Mouse (Mus musculus) left cerebral cortex, adult 18-20 months (tissue): ENCODE data around the gene Akip1. TPM values are rescaled to one million over a fixed set of nuclear protein-coding genes. Genes with fewer than 3 reads are reported as not detected.
A peak's percentile ranks its signal among the peaks of the same experiment; 100 is the strongest.

ENCODE experiments used
- DNase-seq, 2 experiments: peaks; one replicate each; pipeline ENCODE4 v3.0.0; 2021 to 2022; ENCODE audit warnings: low spot score in 2 of 2, mixed read lengths in 1 of 2
- total RNA-seq, 2 experiments: library from RNA; stranded (reverse); gene quantifications; 2 replicates each; pipeline ENCODE4 v1.2.3; 2021

Akip1 gene
- total RNA-seq, 2 experiments from 2014 or later = 3.6 to 6.0 TPM

DNA sequence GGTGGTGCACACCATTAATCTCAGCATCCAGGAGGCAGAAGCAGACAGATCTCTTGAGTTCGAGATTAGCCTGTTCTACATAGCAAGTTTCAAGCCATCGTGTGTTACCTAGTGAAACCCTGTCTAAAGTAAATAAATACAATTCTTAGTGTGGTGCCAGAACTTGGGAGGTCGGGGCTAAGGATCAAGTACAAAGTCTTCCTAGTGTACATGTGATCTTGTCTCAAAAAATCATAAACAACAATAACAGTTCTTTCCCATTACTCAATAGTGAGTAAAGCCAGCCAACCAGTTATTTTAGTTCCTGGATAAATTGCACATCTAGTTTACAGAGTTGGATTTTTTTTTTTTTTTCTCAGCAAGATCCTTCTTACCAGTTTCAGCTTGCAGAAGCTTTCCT lies 971 bp downstream of the Akip1 start:
- no peak for DNase-seq

DNA sequence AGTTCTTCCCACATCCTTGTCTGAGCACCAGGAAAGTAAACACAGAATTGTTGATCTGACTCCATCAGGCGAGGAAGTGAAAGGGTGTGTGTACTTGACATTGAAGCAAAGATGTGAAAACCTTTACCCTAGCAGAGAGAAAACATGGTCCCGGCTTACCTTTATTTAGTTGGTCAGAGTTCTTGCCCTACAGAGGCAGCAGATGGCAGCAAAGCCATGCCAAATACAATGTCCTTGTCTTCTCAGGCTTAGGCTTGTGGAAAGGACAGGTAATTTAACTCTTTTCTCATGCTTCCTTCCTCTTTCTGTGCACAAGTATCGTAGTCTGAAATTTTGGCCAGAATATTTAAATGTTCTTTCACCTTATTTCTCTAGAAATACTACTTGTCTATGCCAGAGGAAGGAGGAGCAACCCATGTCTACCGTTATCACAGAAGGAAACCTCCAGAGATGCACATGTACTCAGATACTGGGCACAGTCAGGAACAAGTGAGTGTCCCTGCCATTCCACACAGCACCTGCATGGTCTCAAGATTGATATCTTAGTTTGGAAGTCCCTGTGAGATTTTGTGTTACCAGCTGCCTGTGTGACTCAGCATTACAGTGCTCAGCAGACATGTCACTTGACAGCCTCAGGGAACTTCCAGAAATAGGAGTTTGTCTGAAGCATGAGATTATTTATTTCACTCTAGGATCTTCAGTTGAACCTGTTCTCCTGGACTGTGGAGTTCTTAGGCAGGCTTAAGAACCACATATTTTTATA lies 3.7 kb downstream of the Akip1 start:
- DNase-seq = peak; percentile 39 to 42

DNA sequence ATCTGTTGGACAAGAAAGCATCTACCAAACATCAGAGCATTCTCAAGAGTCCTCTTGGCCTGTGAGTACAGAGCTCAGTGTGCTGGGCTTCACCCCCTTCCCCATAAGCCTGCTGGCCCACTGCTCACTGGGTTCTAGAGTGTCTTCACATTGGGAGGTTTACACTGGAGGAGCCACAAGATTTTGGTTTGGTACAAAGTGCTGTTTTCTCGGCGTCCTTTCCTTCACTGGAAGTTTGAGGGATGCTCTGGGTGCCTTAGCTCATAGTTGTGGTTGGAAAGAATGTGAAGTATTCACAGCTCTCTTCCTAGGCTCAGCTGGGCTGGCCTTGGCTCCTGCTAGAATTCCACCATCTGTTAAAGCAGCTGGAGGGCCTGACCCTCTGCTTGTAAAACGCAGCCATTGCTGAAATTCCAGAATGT lies 5.5 kb downstream of the Akip1 start:
- no peak for DNase-seq

DNA sequence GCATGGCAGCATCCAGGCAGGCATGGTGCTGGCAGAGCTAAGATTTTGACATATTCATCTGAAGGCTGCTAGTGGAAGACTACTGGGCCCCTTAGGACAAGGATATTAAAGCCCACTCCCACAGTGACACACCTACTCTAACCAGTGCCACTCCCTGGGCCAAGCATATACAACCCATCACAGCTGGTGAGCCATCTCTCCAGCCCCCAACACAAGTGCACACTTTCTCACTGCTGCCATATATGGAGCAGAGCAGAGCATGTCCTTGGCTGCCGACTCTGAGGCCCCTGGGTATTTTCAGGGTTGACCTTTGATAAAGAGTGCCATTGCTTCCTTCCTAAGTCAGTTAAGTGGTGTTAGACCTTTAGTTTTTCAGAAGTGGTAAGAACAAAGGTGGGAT lies 6.6 kb downstream of the Akip1 start:
- DNase-seq = no peak

GRCm38 (mm10) chr7:109712198-109712597 lies 8.7 kb downstream of the Akip1 start:
- DNase-seq = no peak

- no peak for DNase-seq
Observed at GRCm38 (mm10) chr7:109713434-109713982, 10.0 kb downstream of the Akip1 start.

GRCm38 (mm10) chr7:109719286-109719685 lies 15.8 kb downstream of the Akip1 start:
- peak; percentile 27 to 51 for DNase-seq

DNA sequence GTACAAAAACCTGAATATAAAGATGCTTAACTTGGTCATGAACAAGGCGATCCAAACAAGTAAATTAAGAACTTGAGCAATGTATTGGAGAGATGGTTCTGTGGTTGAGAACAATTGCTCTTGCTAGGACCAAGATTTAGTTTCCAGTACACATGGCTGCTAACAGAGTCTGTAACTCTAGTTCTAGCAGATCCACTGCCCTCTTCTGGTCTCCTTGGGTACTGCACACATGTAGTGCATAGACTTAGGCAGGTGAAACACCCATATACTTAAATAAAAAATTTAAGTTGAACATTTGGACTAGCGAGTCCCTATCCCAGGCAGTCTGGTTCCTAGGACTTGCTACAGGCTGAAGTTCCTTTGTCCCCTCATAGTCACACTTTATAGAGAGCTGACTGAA lies 19.1 kb downstream of the Akip1 start:
- DNase-seq = no peak

GRCm38 (mm10) chr7:109723114-109723513 lies 19.6 kb downstream of the Akip1 start:
- no peak for DNase-seq

DNA sequence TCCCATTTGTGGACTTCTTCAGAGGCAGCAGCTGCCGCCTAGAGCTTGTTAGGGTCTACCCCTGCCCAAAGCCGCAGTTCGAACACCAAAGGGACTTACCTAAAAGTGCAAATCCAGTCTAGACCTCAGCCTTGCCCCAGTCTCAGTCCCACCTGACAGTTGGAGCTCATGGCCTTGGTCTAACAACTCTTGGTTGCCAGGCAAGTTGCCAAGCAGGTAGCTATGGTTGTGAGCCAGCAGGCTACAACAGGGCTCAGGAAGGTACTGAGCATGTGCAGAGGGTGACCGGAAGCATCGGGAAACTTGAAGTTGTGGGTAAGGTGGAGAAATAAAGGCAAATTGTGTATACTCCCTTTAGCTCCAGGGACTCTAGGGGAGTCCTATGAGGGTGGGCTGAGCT lies 20.2 kb downstream of the Akip1 start, which contains the start of gene BC051019:
Gene BC051019, minus strand, starts transcription at position 154 of the 400 bp plus-strand sequence.
- no peak for DNase-seq

DNA sequence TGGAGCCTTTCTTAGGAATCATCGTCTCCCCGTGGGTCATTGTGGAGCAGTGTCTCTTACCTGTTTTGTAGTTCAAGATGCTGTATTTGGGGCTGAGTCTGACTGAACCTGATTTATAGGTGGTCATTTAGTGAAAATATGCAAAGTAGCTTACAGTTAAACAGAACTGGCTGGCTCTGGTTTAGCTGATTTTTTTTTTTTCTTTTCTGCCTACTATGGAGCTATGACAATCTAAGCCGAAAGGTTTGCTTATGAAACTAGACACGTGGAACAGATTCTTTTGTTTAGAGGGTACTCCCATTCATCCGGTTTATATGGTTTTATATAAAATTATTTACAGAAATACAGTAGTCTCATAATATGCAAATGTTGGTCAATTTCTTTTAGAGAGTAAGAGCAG lies 28.1 kb downstream of the Akip1 start, which contains the start of gene Ascl3:
Gene Ascl3, minus strand, starts transcription at position 101 of the 400 bp plus-strand sequence.
- no peak for DNase-seq

DNA sequence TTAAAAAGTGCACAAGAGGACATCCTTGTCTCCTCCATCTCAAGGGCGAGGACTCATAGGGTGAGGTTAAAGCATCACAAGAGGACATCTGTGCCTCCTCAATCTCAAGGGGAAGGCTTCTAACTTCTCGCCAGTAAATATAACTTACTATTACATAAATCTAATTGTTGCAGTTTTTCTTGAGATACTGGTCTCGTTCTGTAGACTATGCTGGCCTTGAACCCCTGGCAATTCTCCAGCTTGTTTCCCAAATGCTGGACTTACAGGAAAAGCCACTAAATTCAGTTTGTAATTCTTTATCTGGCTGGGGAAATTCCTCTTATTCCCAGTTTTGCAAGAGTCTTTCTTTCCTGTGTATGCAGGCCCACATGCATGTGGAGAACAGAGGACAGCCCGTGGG lies 31.3 kb downstream of the Akip1 start:
- no peak for DNase-seq

DNA sequence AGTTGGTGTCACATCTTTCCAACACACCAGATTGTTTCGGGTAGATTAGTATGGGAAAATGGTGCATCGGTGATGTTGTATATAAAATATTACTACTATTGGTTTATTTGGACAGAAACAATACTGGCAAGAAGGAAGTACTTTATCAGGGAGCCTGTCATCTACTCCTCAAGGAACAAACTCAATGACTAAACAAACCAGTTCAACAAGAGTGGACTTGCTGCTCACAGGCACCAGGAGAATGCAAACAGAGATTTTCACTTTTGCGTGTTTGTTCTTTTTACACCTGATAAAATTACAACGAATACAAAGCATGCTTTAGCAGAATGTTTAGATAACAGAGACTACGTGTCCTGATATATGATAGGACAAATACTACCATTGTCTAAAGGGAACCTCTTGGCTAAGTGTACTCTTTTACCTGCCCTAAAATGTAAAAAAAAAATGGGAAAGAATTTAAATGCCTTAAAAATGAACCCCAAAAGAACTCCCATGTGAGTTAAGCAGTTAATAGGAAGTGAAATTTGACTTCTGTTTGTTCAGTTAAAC lies 36.4 kb downstream of the Akip1 start:
- no peak for DNase-seq

DNA sequence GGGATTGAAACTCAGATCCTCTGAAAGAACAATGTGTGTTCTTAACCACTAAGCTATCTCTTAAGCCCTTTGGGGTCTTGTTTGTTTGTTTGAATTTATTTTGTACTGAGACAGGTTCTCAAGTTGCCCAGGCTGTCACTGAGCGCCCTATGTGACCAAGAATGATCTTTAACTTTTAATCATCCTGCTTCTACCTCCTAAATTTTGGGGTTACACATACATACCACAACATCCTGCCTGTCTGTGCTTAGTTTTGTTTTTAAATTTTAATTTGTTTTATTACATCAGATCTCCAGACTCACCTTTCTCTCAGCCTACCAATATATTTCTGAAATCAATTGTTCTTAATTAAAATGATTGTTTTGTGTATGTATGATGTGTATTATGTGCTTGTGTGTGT lies 37.6 kb downstream of the Akip1 start:
- DNase-seq = no peak

- DNase-seq = no peak
Observed at GRCm38 (mm10) chr7:109741703-109742102, 38.2 kb downstream of the Akip1 start.

- no peak for DNase-seq
Observed at GRCm38 (mm10) chr7:109747747-109748146, 44.3 kb downstream of the Akip1 start.

GRCm38 (mm10) chr7:109751427-109752007 lies 48.0 kb downstream of the Akip1 start:
- no peak for DNase-seq

GRCm38 (mm10) chr7:109752008-109752925 lies 48.8 kb downstream of the Akip1 start, which contains the start of gene Tmem9b:
TSS of gene Tmem9b (minus strand) at chr7:109752875.
- DNase-seq = peak; percentile 75 to 89

DNA sequence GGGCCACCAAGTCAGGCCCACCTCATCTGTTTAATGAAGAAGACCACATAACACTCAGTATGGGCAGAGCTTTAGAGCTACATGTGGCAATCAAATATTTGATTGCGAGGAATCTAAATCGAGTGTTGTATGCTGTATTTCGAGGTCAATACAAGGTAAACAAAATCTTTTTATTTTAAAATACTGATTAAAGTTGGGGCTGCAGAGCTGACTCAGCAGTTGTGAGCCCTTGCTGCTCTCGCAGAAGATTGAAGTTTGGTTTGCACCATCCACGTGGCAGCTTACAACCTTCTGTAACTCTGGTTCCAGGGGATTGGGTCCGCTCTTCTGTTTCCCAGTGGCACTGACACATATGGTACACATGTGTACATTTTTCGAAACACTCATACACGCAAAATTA lies 50.5 kb downstream of the Akip1 start:
- no peak for DNase-seq

DNA sequence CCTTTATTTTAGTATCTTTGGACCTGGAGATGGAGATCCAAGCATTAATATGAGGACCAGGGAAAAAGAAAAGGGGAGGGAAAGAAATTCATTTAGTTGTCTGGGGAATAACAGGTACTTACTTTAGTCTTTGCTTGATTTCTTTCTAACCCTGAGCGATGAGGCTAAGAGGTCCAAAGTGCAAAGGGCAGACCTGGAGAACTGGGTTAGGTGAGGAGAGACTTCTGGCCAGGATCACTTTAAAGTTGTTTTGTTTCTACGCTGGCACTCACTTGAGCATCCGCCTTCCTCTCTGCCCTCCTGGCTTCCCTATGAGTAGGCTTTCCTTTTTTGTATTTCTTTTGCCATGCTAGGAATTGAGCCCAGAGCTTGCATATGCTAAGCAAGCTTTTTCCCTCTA lies 52.8 kb downstream of the Akip1 start:
- no peak for DNase-seq
